Mouse (Mus musculus) macrophage (primary cell): ENCODE data around the gene Rnf227. TPM values are rescaled to one million over a fixed set of nuclear protein-coding genes. Genes with fewer than 3 reads are reported as not detected.
A peak's percentile ranks its signal among the peaks of the same experiment; 100 is the strongest.

ENCODE experiments used
- H3K27ac ChIP-seq: fragments of 350-480 bp; formaldehyde crosslinking; 2 replicates; pipeline ENCODE4 v1.9.0; 2021
- H3K36me3 ChIP-seq: fragments of 350-480 bp; formaldehyde crosslinking; 2 replicates; pipeline ENCODE4 v1.9.0; 2021; ENCODE audit errors: inconsistent target
- H3K4me3 ChIP-seq: fragments of 350-480 bp; formaldehyde crosslinking; 2 replicates; pipeline ENCODE4 v1.9.0; 2021; ENCODE audit errors: inconsistent target
- H3K79me2 ChIP-seq: fragments of 350-480 bp; formaldehyde crosslinking; 2 replicates; pipeline ENCODE4 v1.9.0; 2021; ENCODE audit errors: inconsistent target
- WGBS: methylation state at CpG from one replicate; pipeline ENCODE4 v1.1.7; 2026; ENCODE audit warnings: inconsistent platforms; ENCODE audit not compliant: missing documents; 5-methylcytosine and 5-hydroxymethylcytosine counted together
- polyA plus RNA-seq: library from polyadenylated mRNA; stranded (reverse); fragments of 250-400 nt; gene quantifications from 3 replicates; pipeline ENCODE4 v1.2.4, GENCODE M21; 2018; ENCODE audit warnings: inconsistent platforms

The Rnf227 gene
- polyA plus RNA-seq, 1 experiment from 2014 or later: 4.4 TPM

DNA sequence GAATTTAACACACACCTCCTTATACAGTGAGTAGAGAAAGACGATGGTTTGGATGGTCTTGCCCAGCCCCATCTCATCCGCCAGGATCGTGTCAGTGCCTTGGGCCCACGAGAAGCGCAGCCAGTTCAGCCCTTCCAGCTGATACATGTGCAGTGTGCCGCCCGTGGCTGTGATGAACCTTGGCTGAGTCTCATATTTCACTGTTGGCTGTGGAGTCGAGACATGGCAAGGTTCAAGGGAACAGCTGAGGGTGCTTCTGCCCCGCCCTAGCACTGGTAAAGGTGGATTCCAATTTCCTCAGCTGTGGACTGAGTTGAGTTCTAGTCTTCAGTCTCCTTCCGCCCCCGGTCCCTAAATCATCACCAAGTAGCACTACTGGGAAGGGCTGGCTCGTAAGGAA lies 17.4 kb downstream of the Rnf227 start:
- WGBS: 96% methylated on average over 12 of the region's 12 CpGs
- no peak overlapping the region for H3K4me3 ChIP-seq
- peaks cover 81% of the 10 kb centered on the region for H3K36me3 ChIP-seq
- H3K27ac ChIP-seq: no peak overlapping the region
- H3K79me2 ChIP-seq: no peaks in the 10 kb centered on the region

DNA sequence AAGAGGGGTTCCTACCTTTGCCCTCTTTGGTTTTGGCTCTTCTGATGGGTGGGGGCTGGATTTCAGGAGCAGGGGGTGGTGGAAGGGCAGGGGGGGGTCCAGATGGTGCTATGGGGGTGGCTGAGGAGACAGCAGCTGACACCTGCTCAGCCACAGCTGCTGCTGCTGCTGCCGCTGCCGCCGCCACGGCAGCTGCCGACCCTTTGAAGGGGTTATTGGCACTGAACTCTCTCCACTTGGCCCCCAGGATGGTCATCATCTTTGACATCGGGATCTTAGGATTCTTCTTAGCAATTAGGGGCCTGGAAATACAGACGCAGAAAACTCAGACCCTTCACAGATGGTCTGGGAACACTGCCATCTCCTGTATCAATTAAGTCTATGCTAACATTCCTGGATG lies 21.8 kb downstream of the Rnf227 start:
- peaks cover 12% of the 10 kb centered on the region; the same call in 1 of the 2 replicates for H3K79me2 ChIP-seq
- peaks cover 62% of the 10 kb centered on the region for H3K36me3 ChIP-seq
- H3K27ac ChIP-seq: no peak overlapping the region
- WGBS: 94% methylated on average over 7 of the region's 7 CpGs
- no peak overlapping the region for H3K4me3 ChIP-seq

GRCm38 (mm10) chr11:69362479-69362878 lies 22.2 kb downstream of the Rnf227 start:
- 95% methylated on average over 2 of the region's 2 CpGs for WGBS

DNA sequence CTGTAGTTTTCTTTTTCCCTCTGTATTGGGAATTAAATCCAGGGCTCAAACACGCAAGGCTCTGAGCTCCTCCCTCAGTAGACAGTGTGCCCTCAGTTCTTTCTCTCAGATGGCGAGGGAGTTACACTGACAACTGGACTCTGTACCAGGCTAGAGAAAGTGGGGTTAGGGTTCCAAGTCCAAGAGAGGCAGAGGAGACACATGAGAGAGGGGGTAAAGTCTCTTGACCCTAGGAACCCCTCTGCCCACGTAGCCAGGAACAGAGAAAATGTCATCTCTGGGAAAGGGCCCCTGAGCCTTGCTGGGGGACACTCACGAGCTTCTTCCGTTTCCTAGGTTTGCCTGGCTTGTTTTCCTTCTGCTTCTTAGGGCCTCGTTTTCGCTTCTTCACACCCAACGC lies 24.1 kb downstream of the Rnf227 start:
- H3K79me2 ChIP-seq: peaks cover 12% of the 10 kb centered on the region; the same call in 1 of the 2 replicates
- 53% methylated on average over 8 of the region's 8 CpGs for WGBS
- H3K36me3 ChIP-seq: peaks cover 40% of the 10 kb centered on the region
- H3K4me3 ChIP-seq: no peak overlapping the region
- peak overlapping the region; percentile 89 for H3K27ac ChIP-seq

More at GRCm38 (mm10) chr11:69362479-69362878, 22.2 kb downstream of the Rnf227 start:
- Histone ChIP-seq H3K4me3 (no peak overlapping the region), H3K27ac (no peak overlapping the region), H3K79me2 (peaks cover 12% of the 10 kb centered on the region; the same call in 1 of the 2 replicates), H3K36me3 (peaks cover 57% of the 10 kb centered on the region)

DNA sequence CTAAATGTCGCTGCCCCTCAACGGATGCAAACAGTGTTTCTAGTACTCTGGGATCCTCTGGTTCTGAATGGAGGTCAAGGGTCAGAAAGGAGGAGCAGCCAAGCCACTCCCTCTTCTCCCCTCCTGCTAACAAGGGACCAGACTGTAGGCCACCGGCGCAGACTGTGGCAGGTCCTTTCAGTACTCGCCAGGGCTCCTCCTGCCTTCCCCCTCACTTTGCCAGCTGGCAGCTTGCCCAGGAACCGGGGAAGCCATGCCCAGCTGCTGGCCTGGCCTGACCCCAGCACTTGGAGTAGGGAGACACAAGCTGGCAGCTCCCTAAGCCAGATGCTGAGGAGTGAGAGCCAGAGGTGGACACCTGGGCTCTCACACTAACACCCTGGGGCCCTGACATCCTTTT lies 24.6 kb downstream of the Rnf227 start:
- Histone ChIP-seq H3K4me3 (no peak overlapping the region), H3K27ac (peak overlapping the region; percentile 89), H3K36me3 (peaks cover 35% of the 10 kb centered on the region; the same call in 1 of the 2 replicates), H3K79me2 (peaks cover 12% of the 10 kb centered on the region; the same call in 1 of the 2 replicates)
- 22% methylated on average over 6 of the region's 6 CpGs for WGBS

GRCm38 (mm10) chr11:69365722-69366121 lies 25.5 kb downstream of the Rnf227 start:
- peaks cover 12% of the 10 kb centered on the region; the same call in 1 of the 2 replicates for H3K79me2 ChIP-seq
- H3K27ac ChIP-seq: peak overlapping the region; percentile 89
- peak overlapping the region; percentile 18; the same call in 1 of the 2 replicates for H3K4me3 ChIP-seq
- H3K36me3 ChIP-seq: peaks cover 27% of the 10 kb centered on the region; the same call in 1 of the 2 replicates
- 36% methylated on average over 6 of the region's 6 CpGs for WGBS

GRCm38 (mm10) chr11:69366157-69366854 lies 26.0 kb downstream of the Rnf227 start:
- Histone ChIP-seq H3K79me2 (peaks cover 12% of the 10 kb centered on the region; the same call in 1 of the 2 replicates), H3K27ac (peak overlapping the region; percentile 89), H3K4me3 (peak overlapping the region; percentile 18; the same call in 1 of the 2 replicates), H3K36me3 (peaks cover 21% of the 10 kb centered on the region; the same call in 1 of the 2 replicates)
- whole genome bisulfite sequencing: 2% methylated on average over 25 of the region's 26 CpGs

- Histone ChIP-seq H3K4me3 (peak overlapping the region; percentile 43), H3K36me3 (peaks cover 16% of the 10 kb centered on the region; the same call in 1 of the 2 replicates), H3K79me2 (peaks cover 12% of the 10 kb centered on the region; the same call in 1 of the 2 replicates), H3K27ac (peak overlapping the region; percentile 89)
- WGBS: 1% methylated on average over 22 of the region's 22 CpGs
Observed at GRCm38 (mm10) chr11:69366855-69367615, 26.8 kb downstream of the Rnf227 start.

DNA sequence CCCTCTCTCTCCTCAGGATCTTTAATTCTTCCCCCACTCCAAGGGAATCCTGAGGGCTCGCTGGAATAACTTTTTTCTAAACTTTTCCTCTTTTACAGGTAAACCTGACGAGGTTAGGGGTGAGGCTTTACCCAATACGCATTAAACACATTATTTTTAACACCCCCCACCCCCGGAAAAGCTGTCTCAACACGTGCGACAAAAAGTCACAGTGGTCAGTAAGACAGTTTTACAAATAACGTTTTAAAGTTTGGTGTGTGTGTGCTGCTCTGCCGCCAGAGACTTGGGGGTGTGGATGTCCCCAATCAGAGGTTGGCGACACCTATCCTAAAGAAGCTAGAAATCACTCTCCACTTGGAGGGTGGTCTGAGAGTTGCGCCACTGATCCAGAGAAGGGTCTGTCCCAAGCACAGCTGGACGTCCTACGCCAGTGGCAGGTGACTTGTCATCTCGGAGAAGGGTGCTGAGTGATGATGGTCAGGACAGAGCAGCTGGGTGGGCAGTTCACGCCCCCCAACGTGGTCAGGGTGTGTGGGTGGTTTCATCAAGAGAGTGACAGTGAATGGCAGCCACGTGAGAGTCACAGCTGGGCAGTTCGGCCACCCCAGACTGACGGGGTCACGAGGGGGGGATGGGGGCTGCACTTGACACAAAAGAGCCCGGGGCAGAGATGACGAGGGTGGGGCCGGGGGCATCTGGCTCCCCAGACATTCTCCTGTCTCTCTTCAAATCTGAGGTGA lies 27.5 kb downstream of the Rnf227 start:
- WGBS: 1% methylated on average over 19 of the region's 22 CpGs
- peak overlapping the region; percentile 89 for H3K27ac ChIP-seq
- H3K79me2 ChIP-seq: peaks cover 12% of the 10 kb centered on the region; the same call in 1 of the 2 replicates
- H3K36me3 ChIP-seq: peaks cover 10% of the 10 kb centered on the region; the same call in 1 of the 2 replicates
- H3K4me3 ChIP-seq: peak overlapping the region; percentile 43

GRCm38 (mm10) chr11:69368356-69369214 lies 28.3 kb downstream of the Rnf227 start:
- Histone ChIP-seq H3K4me3 (peak overlapping the region; percentile 43), H3K36me3 (peaks cover 2% of the 10 kb centered on the region; the same call in 1 of the 2 replicates)
- WGBS: under 1% methylated on average over 50 of the region's 106 CpGs

GRCm38 (mm10) chr11:69369215-69369989 lies 29.1 kb downstream of the Rnf227 start, which contains the start of gene Chd3:
Gene Chd3, minus strand, starts transcription at chr11:69369406.
- Histone ChIP-seq H3K4me3 (peak within 1 kb of the TSS; percentile 43), H3K79me2 (peaks cover 12% of the 10 kb centered on the region; the same call in 1 of the 2 replicates), H3K27ac (peak within 1 kb of the TSS; percentile 89), H3K36me3 (no peaks in the 10 kb centered on the region)
- WGBS: 13% methylated on average over 11 of the region's 34 CpGs

More at GRCm38 (mm10) chr11:69368356-69369214, 28.3 kb downstream of the Rnf227 start:
- Histone ChIP-seq H3K27ac (peak overlapping the region; percentile 89), H3K79me2 (peaks cover 12% of the 10 kb centered on the region; the same call in 1 of the 2 replicates)

DNA sequence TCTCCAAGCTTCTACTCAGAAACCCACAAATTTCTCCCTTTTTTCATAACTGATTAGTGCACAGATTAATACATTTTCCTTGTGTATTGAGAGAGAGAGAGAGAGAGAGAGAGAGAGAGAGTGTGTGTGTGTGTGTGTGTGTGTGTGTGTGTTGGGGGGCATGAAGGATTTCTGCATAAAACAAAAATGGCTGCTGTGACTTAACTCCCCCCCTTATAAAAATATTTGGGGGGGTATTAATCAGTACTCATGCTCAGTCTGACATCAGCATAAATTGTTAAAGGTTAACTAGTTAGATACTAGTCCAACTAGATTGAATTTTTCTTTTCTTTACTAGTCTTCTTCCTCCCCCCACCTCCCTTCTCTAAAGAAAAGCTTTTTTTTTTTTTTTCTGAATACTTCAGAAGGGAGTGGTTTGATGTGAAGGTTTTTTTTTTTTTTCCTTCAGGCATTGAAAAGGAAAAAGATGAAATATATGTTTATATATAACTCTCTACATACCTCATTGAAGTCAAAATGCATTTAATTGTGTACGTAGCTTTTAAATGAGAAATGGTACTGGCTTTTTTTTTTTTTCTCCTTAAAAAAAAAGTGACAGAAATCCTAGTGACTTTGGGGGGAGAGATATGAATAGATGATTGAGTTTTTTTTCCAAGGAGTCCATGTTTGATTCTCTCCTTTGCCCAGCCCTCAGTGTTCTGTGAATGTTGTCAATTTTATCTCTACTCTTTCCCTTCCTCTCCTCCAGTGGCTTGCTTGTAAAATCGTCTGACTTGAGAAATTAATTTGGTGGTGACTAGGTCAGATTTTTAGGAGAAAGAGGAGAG lies 29.9 kb downstream of the Rnf227 start:
- Histone ChIP-seq H3K36me3 (no peaks in the 10 kb centered on the region), H3K79me2 (peaks cover 7% of the 10 kb centered on the region; the same call in 1 of the 2 replicates), H3K27ac (no peak overlapping the region), H3K4me3 (no peak overlapping the region; the same call in 1 of the 2 replicates)
- 20% methylated on average over 1 of the region's 2 CpGs for WGBS
